Mouse (Mus musculus): ENCODE results near the gene Hnrnpa3. TPM values are rescaled to one million over a fixed set of nuclear protein-coding genes. Genes with fewer than 3 reads are reported as not detected.
A peak's percentile ranks its signal among the peaks of the same experiment; 100 is the strongest.

Gene Hnrnpa3
- polyA plus RNA-seq, 1 experiment from 2014 or later = 127 TPM

- TF ChIP-seq EP300 (optimal IDR thresholded peaks at IDR 0.05) = no peak
- TF ChIP-seq CTCF (IDR thresholded peaks at IDR 0.05; ENCODE audit: low read depth) = no peak
- Histone ChIP-seq H3K27me3 (ENCODE audit: control insufficient read depth, insufficient read depth, low read length) (no peaks in the 10 kb centered on the region), H3K9ac (ENCODE audit: low read length) (no peak overlapping the region), H3K36me3 (ENCODE audit: control insufficient read depth, insufficient read depth, low read length) (no peaks in the 10 kb centered on the region), H3K4me3 (ENCODE audit: low read depth, low read length) (no peak overlapping the region), H3K27ac (replicated peaks) (peak overlapping the region; percentile 61), H3K4me1 (replicated peaks; ENCODE audit: control insufficient read depth, insufficient read depth) (no peaks in the 10 kb centered on the region), H3K4me2 (replicated peaks; ENCODE audit: low read depth) (no peak overlapping the region), H3K9me3 (ENCODE audit: control insufficient read depth, low read length) (no peaks in the 10 kb centered on the region)
- WGBS = 44% methylated on average over 12 of the region's 12 CpGs
- DNase-seq (ENCODE audit: low spot score) (peak; percentile 64), ATAC-seq (ENCODE audit: low FRiP score, low TSS enrichment) (peak; percentile 92)
Measured at GRCm38 (mm10) chr2:75716046-75717016, 57.3 kb downstream of the Hnrnpa3 start.

Small RNAs within 50 kb of the gene (microRNA-seq; reads per million reads assigned to microRNA genes)
- not detected for gene Gm24574

Other genes with a start within 250 kb of the Hnrnpa3 start
- gene Nfe2l2, start 45.4 kb downstream of the Hnrnpa3 start, polyA plus RNA-seq (2015; fragmentation: Nextera tagmentation; extraction: Ambion mirVana) = 125 and 144 TPM in 2 replicates
- 11.8 and 12.4 TPM in 2 replicates for gene Agps, start 172.9 kb downstream of the Hnrnpa3 start, polyA plus RNA-seq (2015; fragmentation: Nextera tagmentation; extraction: Ambion mirVana)

All from stomach, postnatal 0 days (tissue).